Comparison of ENCODE assay signal across 8 mouse cellular contexts in the genomic region with DNA sequence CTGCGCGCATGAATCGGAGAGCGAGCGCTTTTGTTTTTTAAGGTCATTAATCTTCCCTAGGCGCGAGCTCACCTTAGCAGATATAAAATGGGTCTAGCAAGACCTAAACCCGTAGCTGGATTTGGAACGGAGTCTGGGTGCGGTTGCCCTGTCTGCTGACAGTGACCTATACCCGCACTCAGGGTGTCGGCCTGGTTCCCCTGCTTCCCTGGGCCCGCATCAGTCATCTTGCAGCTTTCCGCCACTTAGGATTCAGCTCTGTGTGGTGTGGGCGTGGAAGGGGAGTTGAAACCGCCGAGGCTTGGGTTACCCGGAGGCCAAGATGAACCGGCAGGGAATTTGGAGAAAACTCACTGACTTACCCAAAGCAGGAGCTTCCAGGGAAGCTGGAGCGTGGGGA. TPM values are rescaled to one million over a fixed set of nuclear protein-coding genes. Genes with fewer than 3 reads are reported as not detected.
DNase-seq lines count a peak whose midpoint lies in the region; ATAC-seq and TF ChIP-seq lines count a peak whose summit lies in the region.

No protein-coding gene starts in this region.

- H3K4me1 ChIP-seq in forebrain, embryonic 15.5 days: peaks cover 33% of the 10 kb centered on the region
- H3K4me1 ChIP-seq in lung, embryonic 15.5 days: peaks cover 19% of the 10 kb centered on the region; the same call in 1 of the 2 replicates

- no peaks in the 10 kb centered on the region for H3K27me3 ChIP-seq in Patski
- no peaks in the 10 kb centered on the region for H3K27me3 ChIP-seq in forebrain, embryonic 15.5 days
- no peaks in the 10 kb centered on the region for H3K27me3 ChIP-seq in lung, embryonic 15.5 days

- H3K4me3 ChIP-seq in forebrain, embryonic 15.5 days: peak overlapping the region; percentile 88
- peak overlapping the region; percentile 93 for H3K4me3 ChIP-seq in lung, embryonic 15.5 days

- TF ChIP-seq CTCF in Patski (IDR thresholded peaks at IDR 0.05): no peak

- intact Hi-C loops in heart, postnatal 36 days (cut with DNase I): loop anchor here (5.0 to 10.0 kb wide), 2 partner anchors 99 to 382 kb away; a partner anchor contains a TSS

- H3K36me3 ChIP-seq in forebrain, embryonic 15.5 days: peaks cover 5% of the 10 kb centered on the region; the same call in 1 of the 2 replicates
- H3K36me3 ChIP-seq in lung, embryonic 15.5 days: no peaks in the 10 kb centered on the region

- DNase-seq in Patski (ENCODE audit: low read depth, low spot score): no peak
- DNase-seq in cerebellum, adult 18-20 months: peak; percentile 60 to 62
- peak; percentile 39 to 43 for DNase-seq in heart, postnatal 36 days
- peak; percentile 43 to 52 for DNase-seq in layer of hippocampus, adult 18-20 months (ENCODE audit: low spot score in 2 of 2)
- DNase-seq in thymus, postnatal 36 days: peak; percentile 47 to 61

- in situ Hi-C loops in Patski (cut with MboI; ENCODE audit: low pct_unique_long_range_greater_than_20kb): no loop called here

- peak overlapping the region; percentile 62 for H3K4me2 ChIP-seq in forebrain, embryonic 15.5 days (replicated peaks)
- peak overlapping the region; percentile 82 for H3K4me2 ChIP-seq in lung, embryonic 15.5 days

- no peaks in the 10 kb centered on the region for H3K9me3 ChIP-seq in forebrain, embryonic 15.5 days
- H3K9me3 ChIP-seq in lung, embryonic 15.5 days: no peaks in the 10 kb centered on the region

- WGBS in forebrain, embryonic 15.5 days: under 1% methylated on average over 20 of the region's 20 CpGs
- WGBS in lung, embryonic 15.5 days: 1% methylated on average over 20 of the region's 20 CpGs

- CTCF ChIA-PET in Patski (lab: Charles Lee): interaction anchor here (0.8 to 1.3 kb wide), 2 partner anchors 73 to 98 kb away, joined by 3 read pairs; no protein-coding TSS in a partner anchor

- peak overlapping the region; percentile 73 for H3K27ac ChIP-seq in forebrain, embryonic 15.5 days (replicated peaks)
- H3K27ac ChIP-seq in lung, embryonic 15.5 days: peak overlapping the region; percentile 64

- peak overlapping the region; percentile 73 for H3K9ac ChIP-seq in forebrain, embryonic 15.5 days (replicated peaks)
- H3K9ac ChIP-seq in lung, embryonic 15.5 days: peak overlapping the region; percentile 79

- POLR2A ChIA-PET in Patski (lab: Charles Lee): interaction anchor here (0.8 to 0.9 kb wide), 2 partner anchors 48 to 132 kb away, joined by 3 read pairs; a partner anchor contains a TSS

- ATAC-seq in Patski: peak; percentile 67
- ATAC-seq in forebrain, embryonic 15.5 days (replicated peaks): peak; percentile 85
- peak; percentile 84 for ATAC-seq in lung, embryonic 15.5 days (ENCODE audit: borderline replicate concordance, extremely low read depth, low FRiP score, low TSS enrichment)
- ATAC-seq in neutrophil, adult 5-6 weeks (ENCODE audit: extremely low read depth, insufficient number of reproducible peaks, low FRiP score, poor library complexity, severe bottlenecking): peak; percentile 21; the same call in 1 of the 2 replicates

RNA-seq across cellular contexts. Expression of a gene that starts 0.6 kb away (rescaled TPM):
- 18.1 TPM for polyA plus RNA-seq in Patski (2021)
- polyA plus RNA-seq in forebrain, embryonic 15.5 days (2015; fragmentation: Nextera tagmentation; extraction: Ambion mirVana): 31.7 and 32.4 TPM in 2 replicates
- 10 to 100 TPM; 18.8 to 19.9 TPM for total RNA-seq in heart, postnatal 36 days (2021)
- 10 to 100 TPM; 34.3 to 34.5 TPM for total RNA-seq in layer of hippocampus, adult 18-20 months (2021)
- 12.4 and 13.7 TPM in 2 replicates for polyA plus RNA-seq in lung, embryonic 15.5 days (2015; fragmentation: Nextera tagmentation; extraction: Ambion mirVana)
- 1.4 and 4.2 TPM in 2 replicates for total RNA-seq in neutrophil, adult 5-6 weeks (2017)

RNA-seq across cellular contexts. Expression of a gene that starts 18.4 kb away (rescaled TPM):
- 0.04 TPM for polyA plus RNA-seq in Patski (2021)
- 0.25 and 0.36 TPM in 2 replicates for polyA plus RNA-seq in forebrain, embryonic 15.5 days (2015; fragmentation: Nextera tagmentation; extraction: Ambion mirVana)
- not detected for total RNA-seq in heart, postnatal 36 days (2021)
- under 1 TPM in 1 of 2 experiments, not detected in 1; 0.10 TPM for total RNA-seq in layer of hippocampus, adult 18-20 months (2021)
- polyA plus RNA-seq in lung, embryonic 15.5 days (2015; fragmentation: Nextera tagmentation; extraction: Ambion mirVana): 0.09 and 0.20 TPM in 2 replicates
- 0.12 TPM in 1 of 2 replicates, not detected in the other for total RNA-seq in neutrophil, adult 5-6 weeks (2017)

RNA-seq across cellular contexts. Expression of a gene that starts 34.5 kb away (rescaled TPM):
- 26.7 TPM for polyA plus RNA-seq in Patski (2021)
- polyA plus RNA-seq in forebrain, embryonic 15.5 days (2015; fragmentation: Nextera tagmentation; extraction: Ambion mirVana): 17.8 and 19.5 TPM in 2 replicates
- total RNA-seq in heart, postnatal 36 days (2021): 10 to 100 TPM; 11.9 to 12.2 TPM
- total RNA-seq in layer of hippocampus, adult 18-20 months (2021): 10 to 100 TPM; 15.0 to 19.5 TPM
- 27.4 and 27.9 TPM in 2 replicates for polyA plus RNA-seq in lung, embryonic 15.5 days (2015; fragmentation: Nextera tagmentation; extraction: Ambion mirVana)
- 14.5 and 17.3 TPM in 2 replicates for total RNA-seq in neutrophil, adult 5-6 weeks (2017)

Comparison
In these comparisons a context has a peak if more than half of its experiments do, and no peak if none do; other contexts are left out.
1. ATAC-seq: peak in every context shown above with its lines; median percentile 85 in forebrain, embryonic 15.5 days; 84 in lung, embryonic 15.5 days; 67 in Patski; 21 in neutrophil, adult 5-6 weeks.